Mouse (Mus musculus) brain, embryonic 14.5 days (tissue): ENCODE data around the gene Cd86.

ENCODE experiments used
- CTCF ChIP-seq: fragments of 200-500 bp; IDR thresholded peaks from 2 replicates; pipeline ENCODE4 v1.5.1; 2012; ENCODE audit warnings: inconsistent platforms, mild to moderate bottlenecking, moderate library complexity, borderline replicate concordance; ENCODE audit not compliant: insufficient read depth, insufficient read length; ENCODE audit errors: extremely low read depth
- POLR2A ChIP-seq: fragments of 200-500 bp; IDR thresholded peaks from 2 replicates; pipeline ENCODE4 v1.6.1; 2012; ENCODE audit warnings: mild to moderate bottlenecking, inconsistent platforms, borderline replicate concordance; ENCODE audit not compliant: poor library complexity, insufficient read depth, insufficient read length, severe bottlenecking; ENCODE audit errors: extremely low read depth

- TF ChIP-seq POLR2A (no peak), CTCF (no peak)
These were observed 42.9 kb upstream of the Cd86 start for GRCm38 (mm10) chr16:36708751-36709150.
